Mouse (Mus musculus) embryonic facial prominence, embryonic 15.5 days (tissue): Measurements from ENCODE around the gene Pi16. TPM values are rescaled to one million over a fixed set of nuclear protein-coding genes. Genes with fewer than 3 reads are reported as not detected.

Experiments used
- ATAC-seq: fragments of 200-750 bp; cut with Nextera tagmentation; 2 replicates; pipeline ENCODE4 v1.8.0; 2017; ENCODE audit warnings: low read depth, moderate TSS enrichment; ENCODE audit not compliant: insufficient number of reproducible peaks, low FRiP score, low TSS enrichment
- H3K27ac ChIP-seq: fragments of 300-500 bp; sonication (generic); replicated peaks from 2 replicates; pipeline ENCODE4 v1.5.1; 2015; ENCODE audit warnings: mild to moderate bottlenecking, inconsistent platforms
- H3K27me3 ChIP-seq: fragments of 300-500 bp; sonication (generic); 2 replicates; pipeline ENCODE4 v1.6.1; 2015; ENCODE audit warnings: inconsistent platforms
- H3K36me3 ChIP-seq: fragments of 300-500 bp; sonication (generic); 2 replicates; pipeline ENCODE4 v1.6.1; 2015; ENCODE audit warnings: mild to moderate bottlenecking, inconsistent platforms
- H3K4me1 ChIP-seq: fragments of 300-500 bp; sonication (generic); 2 replicates; pipeline ENCODE4 v1.6.1; 2015; ENCODE audit warnings: inconsistent platforms
- H3K4me2 ChIP-seq: fragments of 300-500 bp; sonication (generic); replicated peaks from 2 replicates; pipeline ENCODE4 v1.6.1; 2015; ENCODE audit warnings: mild to moderate bottlenecking, inconsistent platforms
- H3K4me3 ChIP-seq: fragments of 300-500 bp; sonication (generic); replicated peaks from 2 replicates; pipeline ENCODE4 v1.5.1; 2015; ENCODE audit warnings: mild to moderate bottlenecking, inconsistent platforms
- H3K9ac ChIP-seq: fragments of 300-500 bp; sonication (generic); 2 replicates; pipeline ENCODE4 v1.6.1; 2015; ENCODE audit warnings: inconsistent platforms
- H3K9me3 ChIP-seq: fragments of 300-500 bp; sonication (generic); replicated peaks from 2 replicates; pipeline ENCODE4 v1.6.1; 2016; ENCODE audit warnings: inconsistent platforms
- WGBS: fragments of 180-500 bp; shearing (Covaris S2); methylation state at CpG from one replicate; pipeline ENCODE4 v1.1.7; 2015; 5-methylcytosine and 5-hydroxymethylcytosine counted together
- polyA plus RNA-seq: library from polyadenylated mRNA; unstranded; fragments of >200 nt; fragmentation: Nextera tagmentation; extraction: Ambion mirVana; gene quantifications from 2 replicates; pipeline ENCODE4 v1.2.1, GENCODE M21; 2015

The Pi16 gene
- polyA plus RNA-seq, 1 experiment from 2014 or later, result 2.7 TPM

GRCm38 (mm10) chr17:29319881-29320639 is 2.6 kb downstream of the Pi16 start:
- peaks cover 36% of the 10 kb centered on the region for H3K27me3 ChIP-seq
- no peak for ATAC-seq
- H3K4me2 ChIP-seq, result no peak overlapping the region
- no peak overlapping the region for H3K27ac ChIP-seq
- H3K9ac ChIP-seq, result no peak overlapping the region
- H3K36me3 ChIP-seq, result no peaks in the 10 kb centered on the region
- no peaks in the 10 kb centered on the region for H3K9me3 ChIP-seq
- H3K4me3 ChIP-seq, result no peak overlapping the region
- peaks cover 19% of the 10 kb centered on the region for H3K4me1 ChIP-seq
- 62% methylated on average over 8 of the region's 8 CpGs for WGBS

- Histone ChIP-seq H3K4me1 (peaks cover 22% of the 10 kb centered on the region), H3K36me3 (no peaks in the 10 kb centered on the region), H3K9me3 (no peaks in the 10 kb centered on the region), H3K4me2 (peak overlapping the region; percentile 17; the same call in 1 of the 2 replicates), H3K4me3 (no peak overlapping the region; the same call in 1 of the 2 replicates), H3K9ac (no peak overlapping the region), H3K27me3 (peaks cover 47% of the 10 kb centered on the region), H3K27ac (no peak overlapping the region)
- WGBS, result 19% methylated on average over 41 of the region's 41 CpGs
- peak; percentile 3; the same call in 1 of the 2 replicates for ATAC-seq
Observed at GRCm38 (mm10) chr17:29321765-29322602, 4.5 kb downstream of the Pi16 start.

DNA sequence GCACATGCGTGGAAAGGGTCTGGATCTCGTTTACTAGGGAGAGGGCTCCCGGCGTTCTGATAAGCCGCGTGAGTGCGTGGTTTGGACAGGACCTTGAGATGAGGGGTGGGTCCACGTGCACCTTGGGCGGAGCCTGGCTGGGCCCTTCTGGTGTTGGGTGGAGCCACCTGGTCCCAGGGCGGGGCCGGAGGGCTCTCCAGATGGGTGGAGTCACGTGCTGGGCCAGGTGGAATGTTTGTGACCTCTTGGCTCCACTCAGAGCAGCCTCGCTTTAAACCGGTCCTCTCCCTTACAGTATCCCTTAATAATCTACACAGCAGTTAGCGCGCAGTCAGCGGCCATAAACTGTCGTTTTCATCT is 5.1 kb downstream of the Pi16 start:
- no peaks in the 10 kb centered on the region for H3K36me3 ChIP-seq
- peak overlapping the region; percentile 17; the same call in 1 of the 2 replicates for H3K4me2 ChIP-seq
- no peak overlapping the region for H3K27ac ChIP-seq
- peaks cover 53% of the 10 kb centered on the region for H3K27me3 ChIP-seq
- WGBS, result 24% methylated on average over 18 of the region's 18 CpGs
- no peak overlapping the region for H3K4me3 ChIP-seq
- peak; percentile 17; the same call in 1 of the 2 replicates for ATAC-seq
- H3K9ac ChIP-seq, result no peak overlapping the region
- H3K4me1 ChIP-seq, result peaks cover 22% of the 10 kb centered on the region
- H3K9me3 ChIP-seq, result no peaks in the 10 kb centered on the region

GRCm38 (mm10) chr17:29323625-29324024 is 6.1 kb downstream of the Pi16 start:
- Histone ChIP-seq H3K4me2 (no peak overlapping the region), H3K27ac (no peak overlapping the region), H3K4me1 (peaks cover 22% of the 10 kb centered on the region), H3K4me3 (no peak overlapping the region), H3K9ac (no peak overlapping the region), H3K27me3 (peaks cover 53% of the 10 kb centered on the region), H3K9me3 (no peaks in the 10 kb centered on the region), H3K36me3 (no peaks in the 10 kb centered on the region)
- ATAC-seq, result no peak
- 90% methylated on average over 3 of the region's 3 CpGs for WGBS

DNA sequence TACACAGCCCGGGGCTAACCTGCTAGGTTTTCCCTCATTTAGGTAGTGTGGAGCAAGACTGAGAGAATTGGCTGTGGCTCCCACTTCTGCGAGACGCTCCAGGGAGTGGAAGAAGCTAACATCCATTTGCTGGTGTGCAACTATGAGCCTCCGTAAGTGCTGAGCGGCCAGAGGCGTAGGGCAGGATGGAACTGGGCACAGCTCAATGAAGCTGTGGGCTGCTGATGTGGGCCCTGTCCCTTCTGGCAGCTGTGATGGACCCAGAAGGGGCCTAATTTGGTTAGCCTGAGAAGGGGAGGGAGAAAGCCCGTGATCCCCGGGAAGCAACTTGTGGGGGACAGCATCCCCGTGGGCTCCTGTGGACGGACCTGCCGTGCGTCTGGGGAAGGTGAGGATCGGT is 8.4 kb downstream of the Pi16 start:
- no peak overlapping the region for H3K9ac ChIP-seq

GRCm38 (mm10) chr17:29326531-29327529 is 9.3 kb downstream of the Pi16 start:
- ATAC-seq, result 0 out of 2 replicates have a peak, but pooled peaks have one; percentile 27
- Histone ChIP-seq H3K4me3 (peak overlapping the region; percentile 30), H3K36me3 (peaks cover 14% of the 10 kb centered on the region), H3K27me3 (peaks cover 30% of the 10 kb centered on the region), H3K9me3 (no peaks in the 10 kb centered on the region), H3K4me2 (peak overlapping the region; percentile 52), H3K27ac (no peak overlapping the region), H3K9ac (no peak overlapping the region), H3K4me1 (peaks cover 15% of the 10 kb centered on the region)
- WGBS, result 15% methylated on average over 52 of the region's 52 CpGs

More for the DNA sequence above, 8.4 kb downstream of the Pi16 start:
- H3K27ac ChIP-seq, result no peak overlapping the region
- peaks cover 40% of the 10 kb centered on the region for H3K27me3 ChIP-seq
- H3K4me2 ChIP-seq, result no peak overlapping the region
- no peak overlapping the region for H3K4me3 ChIP-seq
- peaks cover 6% of the 10 kb centered on the region; the same call in 1 of the 2 replicates for H3K36me3 ChIP-seq
- ATAC-seq, result no peak
- 63% methylated on average over 13 of the region's 13 CpGs for WGBS
- H3K9me3 ChIP-seq, result no peaks in the 10 kb centered on the region
- H3K4me1 ChIP-seq, result peaks cover 17% of the 10 kb centered on the region

DNA sequence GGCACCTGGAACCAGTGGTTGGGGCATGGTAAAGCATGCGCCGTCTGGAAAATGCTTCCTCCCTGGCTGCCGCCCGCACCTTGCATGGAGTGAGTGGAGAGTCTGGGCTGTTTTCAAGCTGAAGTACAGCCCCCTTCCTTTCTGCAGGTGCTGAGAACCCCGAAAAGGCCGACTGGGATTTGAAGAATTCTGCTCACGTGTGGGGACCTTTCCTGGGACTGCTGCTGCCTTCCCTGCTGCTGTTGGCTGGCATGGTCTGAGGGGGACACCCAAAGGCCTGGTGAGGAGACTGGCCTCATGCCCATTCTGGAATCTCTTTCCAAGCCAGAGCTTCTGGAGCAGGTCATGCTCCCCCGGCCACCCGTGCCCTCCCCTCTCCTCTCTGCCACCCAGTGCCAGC is 10.2 kb downstream of the Pi16 start:
- ATAC-seq, result no peak

GRCm38 (mm10) chr17:29330221-29330620 is 12.7 kb downstream of the Pi16 start:
- Histone ChIP-seq H3K9me3 (no peaks in the 10 kb centered on the region), H3K27ac (no peak overlapping the region), H3K4me3 (no peak overlapping the region), H3K9ac (no peak overlapping the region), H3K4me2 (no peak overlapping the region), H3K4me1 (peaks cover 10% of the 10 kb centered on the region), H3K27me3 (peaks cover 17% of the 10 kb centered on the region; the same call in 1 of the 2 replicates), H3K36me3 (peaks cover 44% of the 10 kb centered on the region)
- WGBS, result 81% methylated on average over 3 of the region's 3 CpGs
- no peak for ATAC-seq

More for the DNA sequence above, 10.2 kb downstream of the Pi16 start:
- no peak overlapping the region for H3K4me2 ChIP-seq
- 71% methylated on average over 9 of the region's 9 CpGs for WGBS
- H3K27ac ChIP-seq, result no peak overlapping the region
- no peak overlapping the region for H3K4me3 ChIP-seq
- H3K36me3 ChIP-seq, result peaks cover 22% of the 10 kb centered on the region
- H3K9ac ChIP-seq, result no peak overlapping the region
- H3K27me3 ChIP-seq, result peaks cover 21% of the 10 kb centered on the region; the same call in 1 of the 2 replicates
- H3K9me3 ChIP-seq, result no peaks in the 10 kb centered on the region
- peaks cover 10% of the 10 kb centered on the region for H3K4me1 ChIP-seq

DNA sequence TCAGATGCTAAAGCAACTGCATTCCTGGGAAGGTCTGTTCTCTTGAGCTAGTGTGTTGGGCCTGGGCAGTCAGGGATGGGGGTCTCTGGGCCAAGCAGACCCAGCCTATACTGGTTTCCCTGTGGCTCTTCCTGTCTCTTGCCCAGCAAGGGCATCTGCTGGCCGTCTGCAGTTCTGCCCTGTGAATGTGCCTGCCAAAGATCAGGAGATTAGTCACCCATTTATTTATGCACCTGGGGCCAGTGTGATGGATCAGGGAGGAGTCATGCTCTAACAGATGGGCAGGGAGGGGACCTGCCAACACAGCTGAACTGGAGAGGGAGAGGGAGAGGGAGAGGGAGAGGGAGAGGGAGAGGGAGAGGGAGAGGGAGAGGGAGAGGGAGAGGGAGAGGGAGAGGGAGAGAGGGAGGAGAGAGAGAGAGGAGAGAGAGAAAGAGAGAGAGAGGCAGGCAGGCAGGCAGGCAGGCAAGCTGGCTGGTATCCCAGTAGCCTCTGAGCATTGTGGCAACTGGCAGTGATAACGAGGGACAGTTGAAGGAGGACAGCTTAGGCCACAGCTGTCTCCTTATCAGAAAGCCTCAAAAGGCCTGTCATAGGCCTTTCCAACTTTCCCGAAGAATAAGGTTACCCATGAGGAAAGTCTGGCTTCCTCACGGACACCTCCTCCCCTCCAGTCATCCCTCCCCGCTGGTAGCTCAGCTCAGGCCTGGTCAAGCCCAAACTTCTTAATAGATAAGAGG is 13.4 kb downstream of the Pi16 start:
- Histone ChIP-seq H3K27me3 (peaks cover 13% of the 10 kb centered on the region; the same call in 1 of the 2 replicates), H3K9me3 (no peaks in the 10 kb centered on the region), H3K4me3 (no peak overlapping the region), H3K27ac (peak overlapping the region; percentile 55; the same call in 1 of the 2 replicates), H3K4me2 (no peak overlapping the region), H3K9ac (no peak overlapping the region), H3K4me1 (peaks cover 10% of the 10 kb centered on the region), H3K36me3 (peaks cover 50% of the 10 kb centered on the region)
- WGBS, result 35% methylated on average over 5 of the region's 5 CpGs
- no peak for ATAC-seq

GRCm38 (mm10) chr17:29332186-29332685 is 14.8 kb downstream of the Pi16 start:
- Histone ChIP-seq H3K36me3 (peaks cover 64% of the 10 kb centered on the region), H3K9ac (no peak overlapping the region), H3K4me3 (no peak overlapping the region), H3K27me3 (peaks cover 4% of the 10 kb centered on the region; the same call in 1 of the 2 replicates), H3K27ac (no peak overlapping the region), H3K4me2 (no peak overlapping the region), H3K4me1 (no peaks in the 10 kb centered on the region), H3K9me3 (no peaks in the 10 kb centered on the region)
- 79% methylated on average over 4 of the region's 4 CpGs for WGBS
- ATAC-seq, result no peak
